Mouse (Mus musculus): Measurements from ENCODE around the gene Ninj1. TPM values are rescaled to one million over a fixed set of nuclear protein-coding genes. Genes with fewer than 3 reads are reported as not detected.

Ninj1 gene
- polyA plus RNA-seq, 1 experiment from 2014 or later = 61.2 TPM

GRCm38 (mm10) chr13:49199891-49200290 is 12.6 kb downstream of the Ninj1 start:
- WGBS = 87% methylated on average over 7 of the region's 7 CpGs
- no peak overlapping the region for H3K27ac ChIP-seq (replicated peaks)
- H3K4me2 ChIP-seq = no peak overlapping the region
- H3K4me1 ChIP-seq = peaks cover 6% of the 10 kb centered on the region; the same call in 1 of the 2 replicates
- no peak for ATAC-seq (ENCODE audit: extremely low read depth, insufficient number of reproducible peaks, low FRiP score, low TSS enrichment)
- no peaks in the 10 kb centered on the region for H3K9me3 ChIP-seq
- no peaks in the 10 kb centered on the region for H3K27me3 ChIP-seq (replicated peaks)
- peaks cover 56% of the 10 kb centered on the region for H3K36me3 ChIP-seq
- no peak overlapping the region for H3K9ac ChIP-seq
- no peak overlapping the region for H3K4me3 ChIP-seq

- H3K36me3 ChIP-seq = peaks cover 52% of the 10 kb centered on the region
- H3K27me3 ChIP-seq (replicated peaks) = no peaks in the 10 kb centered on the region
- H3K4me2 ChIP-seq = no peak overlapping the region
- no peak for ATAC-seq (ENCODE audit: extremely low read depth, insufficient number of reproducible peaks, low FRiP score, low TSS enrichment)
- no peaks in the 10 kb centered on the region for H3K9me3 ChIP-seq
- H3K4me3 ChIP-seq = no peak overlapping the region
- peaks cover 12% of the 10 kb centered on the region for H3K4me1 ChIP-seq
- 81% methylated on average over 13 of the region's 13 CpGs for WGBS
- H3K9ac ChIP-seq = no peak overlapping the region
- H3K27ac ChIP-seq (replicated peaks) = no peak overlapping the region
Measured at GRCm38 (mm10) chr13:49200688-49201087, 13.4 kb downstream of the Ninj1 start.

GRCm38 (mm10) chr13:49202556-49202955 is 15.3 kb downstream of the Ninj1 start:
- peaks cover 52% of the 10 kb centered on the region for H3K36me3 ChIP-seq
- H3K27me3 ChIP-seq (replicated peaks) = no peaks in the 10 kb centered on the region
- H3K4me3 ChIP-seq = no peak overlapping the region
- no peak overlapping the region for H3K27ac ChIP-seq (replicated peaks)
- ATAC-seq (ENCODE audit: extremely low read depth, insufficient number of reproducible peaks, low FRiP score, low TSS enrichment) = no peak
- no peaks in the 10 kb centered on the region for H3K9me3 ChIP-seq
- H3K9ac ChIP-seq = no peak overlapping the region
- WGBS = 82% methylated on average over 7 of the region's 7 CpGs
- H3K4me2 ChIP-seq = no peak overlapping the region
- H3K4me1 ChIP-seq = peaks cover 10% of the 10 kb centered on the region

GRCm38 (mm10) chr13:49205381-49205998 is 18.2 kb downstream of the Ninj1 start:
- Histone ChIP-seq H3K27ac (replicated peaks) (peak overlapping the region; percentile 28; the same call in 1 of the 2 replicates), H3K9me3 (no peaks in the 10 kb centered on the region), H3K4me2 (no peak overlapping the region), H3K9ac (no peak overlapping the region), H3K4me1 (peaks cover 21% of the 10 kb centered on the region), H3K4me3 (no peak overlapping the region), H3K36me3 (peaks cover 57% of the 10 kb centered on the region), H3K27me3 (replicated peaks) (no peaks in the 10 kb centered on the region)
- WGBS = 36% methylated on average over 13 of the region's 13 CpGs
- no peak; the same call in 1 of the 2 replicates for ATAC-seq (ENCODE audit: extremely low read depth, insufficient number of reproducible peaks, low FRiP score, low TSS enrichment)

GRCm38 (mm10) chr13:49206341-49206740 is 19.1 kb downstream of the Ninj1 start:
- Histone ChIP-seq H3K27me3 (replicated peaks) (no peaks in the 10 kb centered on the region), H3K4me3 (no peak overlapping the region), H3K4me2 (no peak overlapping the region), H3K4me1 (peaks cover 28% of the 10 kb centered on the region), H3K9ac (no peak overlapping the region), H3K9me3 (no peaks in the 10 kb centered on the region), H3K36me3 (peaks cover 57% of the 10 kb centered on the region), H3K27ac (replicated peaks) (no peak overlapping the region)
- no peak for ATAC-seq (ENCODE audit: extremely low read depth, insufficient number of reproducible peaks, low FRiP score, low TSS enrichment)
- WGBS = 93% methylated on average over 2 of the region's 2 CpGs

GRCm38 (mm10) chr13:49209306-49209705 is 22.0 kb downstream of the Ninj1 start:
- H3K9me3 ChIP-seq = no peaks in the 10 kb centered on the region
- no peak overlapping the region for H3K27ac ChIP-seq (replicated peaks)
- H3K9ac ChIP-seq = no peak overlapping the region
- 57% methylated on average over 7 of the region's 7 CpGs for WGBS
- no peak overlapping the region for H3K4me2 ChIP-seq
- H3K4me1 ChIP-seq = peaks cover 55% of the 10 kb centered on the region
- H3K27me3 ChIP-seq (replicated peaks) = no peaks in the 10 kb centered on the region
- peaks cover 31% of the 10 kb centered on the region for H3K36me3 ChIP-seq
- ATAC-seq (ENCODE audit: extremely low read depth, insufficient number of reproducible peaks, low FRiP score, low TSS enrichment) = no peak
- H3K4me3 ChIP-seq = no peak overlapping the region

GRCm38 (mm10) chr13:49212711-49213500 is 25.6 kb downstream of the Ninj1 start:
- ATAC-seq (ENCODE audit: extremely low read depth, insufficient number of reproducible peaks, low FRiP score, low TSS enrichment) = no peak

GRCm38 (mm10) chr13:49213531-49213932 is 26.2 kb downstream of the Ninj1 start:
- Histone ChIP-seq H3K4me2 (peak overlapping the region; percentile 74), H3K9ac (peak overlapping the region; percentile 53; the same call in 1 of the 2 replicates), H3K27ac (replicated peaks) (peak overlapping the region; percentile 16; the same call in 1 of the 2 replicates), H3K9me3 (no peaks in the 10 kb centered on the region), H3K36me3 (no peaks in the 10 kb centered on the region), H3K27me3 (replicated peaks) (no peaks in the 10 kb centered on the region), H3K4me1 (peaks cover 64% of the 10 kb centered on the region), H3K4me3 (peak overlapping the region; percentile 0; the same call in 1 of the 2 replicates)
- no peak for ATAC-seq (ENCODE audit: extremely low read depth, insufficient number of reproducible peaks, low FRiP score, low TSS enrichment)
- 50% methylated on average over 4 of the region's 4 CpGs for WGBS

More at GRCm38 (mm10) chr13:49212711-49213500, 25.6 kb downstream of the Ninj1 start:
- 0 out of 2 replicates have a peak overlapping the region, but pooled peaks have one; percentile 53 for H3K9ac ChIP-seq
- no peak overlapping the region for H3K4me3 ChIP-seq
- no peak overlapping the region for H3K27ac ChIP-seq (replicated peaks)
- H3K27me3 ChIP-seq (replicated peaks) = no peaks in the 10 kb centered on the region
- 69% methylated on average over 4 of the region's 4 CpGs for WGBS
- H3K9me3 ChIP-seq = no peaks in the 10 kb centered on the region
- peaks cover 64% of the 10 kb centered on the region for H3K4me1 ChIP-seq
- peaks cover 2% of the 10 kb centered on the region for H3K36me3 ChIP-seq
- H3K4me2 ChIP-seq = peak overlapping the region; percentile 74; the same call in 1 of the 2 replicates

- Histone ChIP-seq H3K4me2 (peak overlapping the region; percentile 74), H3K27ac (replicated peaks) (0 out of 2 replicates have a peak overlapping the region, but pooled peaks have one; percentile 16), H3K9me3 (no peaks in the 10 kb centered on the region), H3K4me1 (peaks cover 61% of the 10 kb centered on the region), H3K27me3 (replicated peaks) (no peaks in the 10 kb centered on the region), H3K4me3 (peak overlapping the region; percentile 80), H3K9ac (peak overlapping the region; percentile 90), H3K36me3 (no peaks in the 10 kb centered on the region)
- 63% methylated on average over 3 of the region's 3 CpGs for WGBS
- no peak for ATAC-seq (ENCODE audit: extremely low read depth, insufficient number of reproducible peaks, low FRiP score, low TSS enrichment)
Measured at GRCm38 (mm10) chr13:49214454-49214853, 27.2 kb downstream of the Ninj1 start.

- Histone ChIP-seq H3K4me1 (peaks cover 57% of the 10 kb centered on the region), H3K9ac (peak overlapping the region; percentile 90), H3K27me3 (replicated peaks) (0 out of 2 replicates have a peak, but pooled peaks cover 3% of the 10 kb centered on the region), H3K27ac (replicated peaks) (peak overlapping the region; percentile 89), H3K4me2 (peak overlapping the region; percentile 74), H3K4me3 (peak overlapping the region; percentile 80), H3K36me3 (no peaks in the 10 kb centered on the region), H3K9me3 (no peaks in the 10 kb centered on the region)
- no peak for ATAC-seq (ENCODE audit: extremely low read depth, insufficient number of reproducible peaks, low FRiP score, low TSS enrichment)
- 6% methylated on average over 5 of the region's 5 CpGs for WGBS
Measured at GRCm38 (mm10) chr13:49215128-49215503, 27.8 kb downstream of the Ninj1 start.

GRCm38 (mm10) chr13:49215504-49216219 is 28.4 kb downstream of the Ninj1 start, which contains the start of gene Card19:
Card19 (minus strand) TSS chr13:49216037.
- Histone ChIP-seq H3K9ac (peak within 1 kb of the TSS; percentile 90), H3K4me1 (peaks cover 53% of the 10 kb centered on the region), H3K4me3 (peak within 1 kb of the TSS; percentile 80), H3K9me3 (no peaks in the 10 kb centered on the region), H3K4me2 (peak within 1 kb of the TSS; percentile 74), H3K36me3 (no peaks in the 10 kb centered on the region), H3K27me3 (replicated peaks) (0 out of 2 replicates have a peak, but pooled peaks cover 3% of the 10 kb centered on the region), H3K27ac (replicated peaks) (peak within 1 kb of the TSS; percentile 89)
- WGBS = under 1% methylated on average over 76 of the region's 78 CpGs
- peak; percentile 78 for ATAC-seq (ENCODE audit: extremely low read depth, insufficient number of reproducible peaks, low FRiP score, low TSS enrichment)
